Mouse (Mus musculus): ENCODE measurements around the gene Higd1c.

- no peak for TF ChIP-seq CTCF (IDR thresholded peaks at IDR 0.05; ENCODE audit: low read depth)
- no peak for TF ChIP-seq EP300 (IDR thresholded peaks at IDR 0.05; ENCODE audit: low read depth)
Measured at GRCm38 (mm10) chr15:100424396-100425122, 60.2 kb downstream of the Higd1c start, which contains the start of gene Slc11a2.
